Mouse (Mus musculus) embryonic fibroblast, embryonic 13.5 days (primary cell): ENCODE data around the gene Socs3.

Source experiments
- CTCF ChIP-seq: IDR thresholded peaks from 2 replicates; pipeline ENCODE4 v1.5.1; 2011; ENCODE audit warnings: mild to moderate bottlenecking, control low read depth, low read length, moderate library complexity, borderline replicate concordance; ENCODE audit not compliant: insufficient read depth
- POLR2A ChIP-seq: IDR thresholded peaks from 2 replicates; pipeline ENCODE4 v1.6.1; 2011; ENCODE audit warnings: low read depth, mild to moderate bottlenecking, control low read depth, low read length, moderate library complexity

- TF ChIP-seq POLR2A (no peak), CTCF (no peak)
Measured at GRCm38 (mm10) chr11:117959166-117959565, 10.7 kb downstream of the Socs3 start.
